Mouse (Mus musculus) stomach, embryonic 14.5 days (tissue): ENCODE measurements around the gene Syn3. TPM values are rescaled to one million over a fixed set of nuclear protein-coding genes. Genes with fewer than 3 reads are reported as not detected.

Experiments used
- ATAC-seq: fragments of 200-750 bp; cut with Nextera tagmentation; 2 replicates; pipeline ENCODE4 v1.8.0; 2017; ENCODE audit warnings: low read depth, moderate TSS enrichment; ENCODE audit not compliant: insufficient number of reproducible peaks, insufficient read depth, low FRiP score
- H3K27ac ChIP-seq: fragments of 300-500 bp; sonication (generic); 2 replicates; pipeline ENCODE4 v1.5.1; 2014; ENCODE audit warnings: mild to moderate bottlenecking, low read length, moderate library complexity, mixed read lengths
- H3K27me3 ChIP-seq: fragments of 300-500 bp; sonication (generic); 2 replicates; pipeline ENCODE4 v1.6.1; 2014; ENCODE audit warnings: low read length, control low read depth, mixed read lengths; ENCODE audit not compliant: control insufficient read depth, insufficient read depth
- H3K36me3 ChIP-seq: fragments of 300-500 bp; sonication (generic); 2 replicates; pipeline ENCODE4 v1.6.1; 2014; ENCODE audit warnings: mild to moderate bottlenecking, control low read depth, low read length, moderate library complexity, mixed read lengths; ENCODE audit not compliant: control insufficient read depth, insufficient read depth
- H3K4me1 ChIP-seq: fragments of 300-500 bp; sonication (generic); 2 replicates; pipeline ENCODE4 v1.6.1; 2014; ENCODE audit warnings: low read length, control low read depth, mixed read lengths; ENCODE audit not compliant: control insufficient read depth, insufficient read depth
- H3K4me2 ChIP-seq: fragments of 300-500 bp; sonication (generic); replicated peaks from 2 replicates; pipeline ENCODE4 v1.6.1; 2014; ENCODE audit warnings: low read depth, low read length, control low read depth
- H3K4me3 ChIP-seq: fragments of 300-500 bp; sonication (generic); 2 replicates; pipeline ENCODE4 v1.5.1; 2014; ENCODE audit warnings: low read depth, low read length, control low read depth
- H3K9ac ChIP-seq: fragments of 300-500 bp; sonication (generic); replicated peaks from 2 replicates; pipeline ENCODE4 v1.6.1; 2014; ENCODE audit warnings: low read depth, mild to moderate bottlenecking, control low read depth, low read length, moderate library complexity, mixed read lengths
- H3K9me3 ChIP-seq: fragments of 300-500 bp; sonication (generic); 2 replicates; pipeline ENCODE4 v1.6.1; 2016; ENCODE audit warnings: low read depth, low read length, control low read depth; ENCODE audit not compliant: control insufficient read depth
- WGBS: fragments of 180-500 bp; shearing (Covaris S2); extraction: QIAGEN DNeasy Blood & Tissue Kit; methylation state at CpG from one replicate; pipeline ENCODE4 v1.1.7; 2014; 5-methylcytosine and 5-hydroxymethylcytosine counted together
- polyA plus RNA-seq: library from polyadenylated mRNA; unstranded; fragments of >200 nt; fragmentation: Nextera tagmentation; extraction: Ambion mirVana; gene quantifications from 2 replicates; pipeline ENCODE4 v1.2.1, GENCODE M21; 2014

Gene Syn3
- polyA plus RNA-seq, 1 experiment from 2014 or later, result 5.8 TPM

- Histone ChIP-seq H3K27me3 (no peaks in the 10 kb centered on the region), H3K4me3 (peak within 1 kb of the TSS; percentile 71), H3K9me3 (no peaks in the 10 kb centered on the region), H3K9ac (peak within 1 kb of the TSS; percentile 84), H3K27ac (peak within 1 kb of the TSS; percentile 41), H3K36me3 (no peaks in the 10 kb centered on the region; the same call in 1 of the 2 replicates), H3K4me2 (peak within 1 kb of the TSS; percentile 86), H3K4me1 (peaks cover 15% of the 10 kb centered on the region; the same call in 1 of the 2 replicates)
- WGBS, result under 1% methylated on average over 65 of the region's 65 CpGs
- peak; percentile 88 for ATAC-seq
These were observed 198.2 kb downstream of the Syn3 start, which contains the start of gene Timp3 for GRCm38 (mm10) chr10:86300293-86301116. TSS of gene Timp3 (plus strand) at chr10:86300372.

- H3K27ac ChIP-seq, result no peak overlapping the region
- peak overlapping the region; percentile 71 for H3K4me3 ChIP-seq
- ATAC-seq, result no peak
- H3K4me2 ChIP-seq, result peak overlapping the region; percentile 86
- no peaks in the 10 kb centered on the region; the same call in 1 of the 2 replicates for H3K36me3 ChIP-seq
- H3K9ac ChIP-seq, result no peak overlapping the region; the same call in 1 of the 2 replicates
- 32% methylated on average over 6 of the region's 6 CpGs for WGBS
- H3K4me1 ChIP-seq, result peaks cover 15% of the 10 kb centered on the region; the same call in 1 of the 2 replicates
- H3K27me3 ChIP-seq, result no peaks in the 10 kb centered on the region
- H3K9me3 ChIP-seq, result no peaks in the 10 kb centered on the region
These were observed 198.9 kb downstream of the Syn3 start for GRCm38 (mm10) chr10:86299795-86300194.

GRCm38 (mm10) chr10:86298326-86298725 lies 200.4 kb downstream of the Syn3 start:
- Histone ChIP-seq H3K36me3 (no peaks in the 10 kb centered on the region), H3K27ac (no peak overlapping the region), H3K9me3 (no peaks in the 10 kb centered on the region), H3K4me3 (no peak overlapping the region), H3K27me3 (no peaks in the 10 kb centered on the region), H3K9ac (no peak overlapping the region), H3K4me2 (no peak overlapping the region), H3K4me1 (peaks cover 10% of the 10 kb centered on the region; the same call in 1 of the 2 replicates)
- WGBS, result 83% methylated on average over 6 of the region's 6 CpGs
- ATAC-seq, result no peak

GRCm38 (mm10) chr10:86297307-86297706 lies 201.4 kb downstream of the Syn3 start:
- Histone ChIP-seq H3K36me3 (no peaks in the 10 kb centered on the region), H3K27ac (no peak overlapping the region), H3K4me2 (no peak overlapping the region), H3K4me1 (0 out of 2 replicates have a peak, but pooled peaks cover 3% of the 10 kb centered on the region), H3K9ac (no peak overlapping the region), H3K9me3 (no peaks in the 10 kb centered on the region), H3K4me3 (no peak overlapping the region), H3K27me3 (no peaks in the 10 kb centered on the region)
- 81% methylated on average over 2 of the region's 2 CpGs for WGBS
- ATAC-seq, result no peak

- peak; percentile 35; the same call in 1 of the 2 replicates for ATAC-seq
- no peak overlapping the region for H3K27ac ChIP-seq
- WGBS, result 9% methylated on average over 14 of the region's 14 CpGs
- no peaks in the 10 kb centered on the region for H3K36me3 ChIP-seq
- H3K9me3 ChIP-seq, result no peaks in the 10 kb centered on the region
- no peaks in the 10 kb centered on the region for H3K27me3 ChIP-seq
- H3K9ac ChIP-seq, result no peak overlapping the region
- H3K4me2 ChIP-seq, result peak overlapping the region; percentile 29
- no peak overlapping the region for H3K4me3 ChIP-seq
- H3K4me1 ChIP-seq, result no peaks in the 10 kb centered on the region
These were observed 202.6 kb downstream of the Syn3 start for GRCm38 (mm10) chr10:86296111-86296510.

GRCm38 (mm10) chr10:86295454-86296098 lies 203.1 kb downstream of the Syn3 start:
- no peaks in the 10 kb centered on the region for H3K27me3 ChIP-seq
- H3K36me3 ChIP-seq, result no peaks in the 10 kb centered on the region
- no peaks in the 10 kb centered on the region for H3K9me3 ChIP-seq
- H3K27ac ChIP-seq, result no peak overlapping the region
- H3K4me2 ChIP-seq, result peak overlapping the region; percentile 29
- H3K4me1 ChIP-seq, result no peaks in the 10 kb centered on the region
- no peak for ATAC-seq
- no peak overlapping the region for H3K9ac ChIP-seq
- 32% methylated on average over 13 of the region's 13 CpGs for WGBS
- no peak overlapping the region for H3K4me3 ChIP-seq

GRCm38 (mm10) chr10:86294599-86295365 lies 203.9 kb downstream of the Syn3 start:
- H3K4me3 ChIP-seq, result no peak overlapping the region
- H3K4me1 ChIP-seq, result no peaks in the 10 kb centered on the region
- no peak overlapping the region for H3K9ac ChIP-seq
- no peaks in the 10 kb centered on the region for H3K27me3 ChIP-seq
- 0 out of 2 replicates have a peak, but pooled peaks have one; percentile 39 for ATAC-seq
- H3K27ac ChIP-seq, result no peak overlapping the region
- 72% methylated on average over 10 of the region's 10 CpGs for WGBS
- no peaks in the 10 kb centered on the region for H3K9me3 ChIP-seq
- H3K36me3 ChIP-seq, result no peaks in the 10 kb centered on the region
- no peak overlapping the region for H3K4me2 ChIP-seq

- 86% methylated on average over 1 of the region's 1 CpGs for whole genome bisulfite sequencing
These were observed 204.8 kb downstream of the Syn3 start for GRCm38 (mm10) chr10:86293880-86294279.

More at GRCm38 (mm10) chr10:86293880-86294279, 204.8 kb downstream of the Syn3 start:
- H3K9ac ChIP-seq, result no peak overlapping the region
- no peak for ATAC-seq
- no peak overlapping the region for H3K4me2 ChIP-seq
- H3K36me3 ChIP-seq, result no peaks in the 10 kb centered on the region
- H3K4me1 ChIP-seq, result no peaks in the 10 kb centered on the region
- H3K27me3 ChIP-seq, result no peaks in the 10 kb centered on the region
- no peak overlapping the region for H3K4me3 ChIP-seq
- H3K9me3 ChIP-seq, result no peaks in the 10 kb centered on the region
- no peak overlapping the region for H3K27ac ChIP-seq
